ENCODE assay signal across 8 mouse cellular contexts in genomic region chr11:46665599-46666522, GRCm38 (mm10). TPM values are rescaled to one million over a fixed set of nuclear protein-coding genes. Genes with fewer than 3 reads are reported as not detected.
DNase-seq lines count a peak whose midpoint lies in the region; ATAC-seq and TF ChIP-seq lines count a peak whose summit lies in the region.

No protein-coding gene starts in this region.

- H3K9me3 ChIP-seq in midbrain, embryonic 11.5 days (ENCODE audit: control insufficient read depth, low read length): no peaks in the 10 kb centered on the region

- H3K36me3 ChIP-seq in midbrain, embryonic 11.5 days (ENCODE audit: control insufficient read depth, insufficient read depth, low read length): no peaks in the 10 kb centered on the region

- WGBS in lung, adult 2 months: 64% methylated on average over 6 of the region's 6 CpGs
- 70% methylated on average over 6 of the region's 6 CpGs for WGBS in midbrain, embryonic 11.5 days

- no peak for DNase-seq in lung, adult 2 months
- DNase-seq in lung, adult 18-20 months: no peak
- peak; percentile 10 to 54 for DNase-seq in frontal cortex, adult 2 months (ENCODE audit: extremely low spot score in 1 of 2, low spot score in 1 of 2)
- peak; percentile 14 to 30 for DNase-seq in layer of hippocampus, postnatal 10 days (ENCODE audit: low spot score in 2 of 2)
- DNase-seq in midbrain, embryonic 11.5 days (ENCODE audit: low spot score, missing footprints): peak; percentile 85
- DNase-seq in thymus, postnatal 4 days: peak; percentile 43
- no peak for DNase-seq in heart, postnatal 25 days (ENCODE audit: low spot score)

- no peak overlapping the region for H3K4me2 ChIP-seq in midbrain, embryonic 11.5 days

- no peak overlapping the region for H3K9ac ChIP-seq in midbrain, embryonic 11.5 days (ENCODE audit: low read length)

- no peak overlapping the region for H3K4me3 ChIP-seq in lung, adult 2 months (replicated peaks; ENCODE audit: extremely low read depth, low read depth, low read length)
- no peak overlapping the region for H3K4me3 ChIP-seq in midbrain, embryonic 11.5 days (ENCODE audit: low read depth, low read length)

- H3K4me1 ChIP-seq in lung, adult 2 months (ENCODE audit: control insufficient read depth, insufficient read depth, low read length): no peaks in the 10 kb centered on the region
- no peaks in the 10 kb centered on the region for H3K4me1 ChIP-seq in midbrain, embryonic 11.5 days (ENCODE audit: control insufficient read depth, insufficient read depth, low read length)

- TF ChIP-seq POLR2A in lung, adult 2 months (IDR thresholded peaks at IDR 0.05; ENCODE audit: borderline replicate concordance, extremely low read depth, low read depth, low read length): no peak

- ATAC-seq in activated CD4-positive, CD25-positive, alpha-beta regulatory T cell, adult 4 months: peak; percentile 65
- peak; percentile 74; the same call in 1 of the 2 replicates for ATAC-seq in midbrain, embryonic 11.5 days (ENCODE audit: low FRiP score)

- intact Hi-C loops in heart, postnatal 25 days (cut with DNase I): no loop called here

- 0 out of 2 replicates have a peak, but pooled peaks have one; percentile 23 for TF ChIP-seq CTCF in lung, adult 2 months (IDR thresholded peaks at IDR 0.05; ENCODE audit: insufficient read depth, low read length)

- H3K27me3 ChIP-seq in midbrain, embryonic 11.5 days (ENCODE audit: control insufficient read depth, insufficient read depth, low read length): no peaks in the 10 kb centered on the region

- H3K27ac ChIP-seq in midbrain, embryonic 11.5 days (ENCODE audit: low read depth, low read length): no peak overlapping the region

RNA-seq across cellular contexts. Expression of gene Dppa1, which starts 36.8 kb away (rescaled TPM):
- polyA plus RNA-seq in lung, adult 2 months (2012; rRNA removed): not detected in 2 replicates
- polyA plus RNA-seq in activated CD4-positive, CD25-positive, alpha-beta regulatory T cell, adult 4 months (2017; shearing (Covaris generic)): not detected
- not detected in 2 replicates for polyA plus RNA-seq in frontal cortex, adult 2 months (2012; rRNA removed)
- total RNA-seq in layer of hippocampus, postnatal 10 days (2021): not detected
- not detected in 2 replicates for polyA plus RNA-seq in midbrain, embryonic 11.5 days (2014; fragmentation: Nextera tagmentation; extraction: Ambion mirVana)
- not detected for total RNA-seq in heart, postnatal 25 days (2021)

RNA-seq across cellular contexts. Expression of gene Timd2, which starts 41.0 kb away (rescaled TPM):
- not detected in 2 replicates for polyA plus RNA-seq in lung, adult 2 months (2012; rRNA removed)
- polyA plus RNA-seq in activated CD4-positive, CD25-positive, alpha-beta regulatory T cell, adult 4 months (2017; shearing (Covaris generic)): under 1 TPM in 1 of 2 experiments, not detected in 1; 0.20 TPM
- polyA plus RNA-seq in frontal cortex, adult 2 months (2012; rRNA removed): not detected in 2 replicates
- total RNA-seq in layer of hippocampus, postnatal 10 days (2021): not detected
- 0.27 TPM in 1 of 2 replicates, not detected in the other for polyA plus RNA-seq in midbrain, embryonic 11.5 days (2014; fragmentation: Nextera tagmentation; extraction: Ambion mirVana)
- total RNA-seq in heart, postnatal 25 days (2021): not detected

Comparison
In these comparisons a context has a peak if more than half of its experiments do, and no peak if none do; other contexts are left out.
1. DNase-seq: peak in frontal cortex, adult 2 months (2 of 2), layer of hippocampus, postnatal 10 days (2 of 2), midbrain, embryonic 11.5 days (single experiment) and thymus, postnatal 4 days (single experiment); none in lung, adult 2 months (single experiment), lung, adult 18-20 months (0 of 2) and heart, postnatal 25 days (single experiment).